Mouse (Mus musculus) spleen, adult 18-20 months (tissue): ENCODE results near the gene 1700025G04Rik.
"Not testable (repeated sequence)": the region's sequence is repeated elsewhere in the genome, so short reads cannot be mapped to it uniquely, and the experiment has no call there.

Source experiments
- DNase-seq, 2 experiments: peaks; one replicate each; pipeline ENCODE4 v3.0.0; 2022; ENCODE audit warnings: mixed read lengths in 2 of 2

1700025G04Rik gene

DNA sequence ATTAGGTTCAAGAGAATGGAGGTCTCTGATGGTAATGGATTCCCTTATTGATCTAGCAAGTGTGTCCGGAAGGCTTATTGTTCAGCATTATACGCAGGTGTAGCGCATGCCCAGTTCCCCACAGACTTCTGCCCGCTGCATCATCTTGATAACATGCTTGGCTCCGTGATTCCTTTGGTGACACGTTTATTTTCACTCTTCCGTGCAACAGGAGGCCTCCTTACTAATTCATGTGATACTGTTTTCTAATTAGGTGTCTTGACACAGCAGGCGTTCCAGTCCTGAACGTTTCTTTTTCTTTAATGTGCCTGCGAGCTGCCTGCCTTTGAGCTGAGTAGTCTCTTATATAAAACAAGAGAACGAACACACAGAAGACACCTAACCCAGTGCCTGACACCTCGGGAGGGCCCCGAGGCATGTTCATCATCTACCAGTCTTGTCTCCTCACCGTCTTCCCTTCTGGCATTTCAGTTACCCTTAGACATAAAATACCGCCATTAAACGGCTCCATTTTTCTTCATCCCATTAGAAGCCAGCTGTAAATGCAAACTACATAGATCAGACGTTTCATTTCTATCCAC lies 244.6 kb downstream of the 1700025G04Rik start:
- DNase-seq, result no peak

DNA sequence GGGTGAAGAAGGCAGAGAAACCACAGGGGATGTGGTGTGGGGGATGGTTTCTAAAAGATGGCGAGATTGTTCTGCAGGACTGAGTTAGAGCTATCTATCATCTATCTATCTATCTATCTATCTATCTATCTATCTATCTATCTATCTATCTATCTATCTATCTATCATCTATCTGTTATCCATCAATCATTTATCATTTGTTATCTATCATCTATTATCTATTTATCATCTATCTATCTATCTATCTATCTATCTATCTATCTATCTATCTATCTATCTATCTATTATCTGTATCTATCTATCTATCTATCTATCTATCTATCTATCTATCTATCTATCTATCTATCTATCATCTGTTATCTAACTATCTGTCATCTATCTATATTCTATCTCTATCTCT lies 249.6 kb downstream of the 1700025G04Rik start:
- DNase-seq, result not testable (repeated sequence)

DNA sequence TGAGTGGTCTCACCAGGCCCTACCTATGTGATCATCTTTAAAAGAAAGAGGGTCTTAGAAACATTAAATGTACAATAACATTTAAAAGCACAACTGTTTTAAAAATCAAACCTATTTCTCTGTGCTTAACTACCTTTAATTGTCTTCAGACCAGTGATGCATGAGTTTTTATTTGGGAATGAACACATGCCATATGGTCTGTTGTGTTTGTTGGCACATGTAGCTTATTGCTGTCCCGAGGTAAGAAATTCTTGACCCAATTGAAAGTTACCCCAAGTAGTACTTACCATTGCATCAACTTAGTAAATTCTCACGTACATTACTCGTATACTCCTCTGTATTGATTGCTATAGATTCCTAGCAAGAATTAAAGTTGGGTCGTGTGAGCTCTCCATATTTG lies 254.7 kb downstream of the 1700025G04Rik start:
- no peak for DNase-seq

DNA sequence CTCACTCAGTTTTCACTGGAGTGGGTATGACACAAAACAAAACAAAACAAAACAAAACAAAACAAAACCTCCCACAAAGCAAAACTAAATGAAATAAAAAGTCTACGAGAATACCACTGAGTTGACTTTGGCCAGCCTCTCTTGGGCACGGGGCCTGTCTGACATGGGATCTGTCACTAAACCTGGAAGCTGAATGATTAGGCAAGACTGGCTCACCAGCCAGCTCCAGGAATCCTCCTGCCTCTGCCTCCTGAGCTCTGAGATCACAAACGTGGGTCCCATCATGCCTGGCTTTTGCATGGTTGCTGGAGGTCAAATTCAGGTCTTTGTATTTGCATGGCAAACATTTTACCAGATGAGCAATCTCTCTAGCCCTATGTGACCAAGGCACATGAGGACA lies 258.1 kb downstream of the 1700025G04Rik start:
- no peak for DNase-seq

DNA sequence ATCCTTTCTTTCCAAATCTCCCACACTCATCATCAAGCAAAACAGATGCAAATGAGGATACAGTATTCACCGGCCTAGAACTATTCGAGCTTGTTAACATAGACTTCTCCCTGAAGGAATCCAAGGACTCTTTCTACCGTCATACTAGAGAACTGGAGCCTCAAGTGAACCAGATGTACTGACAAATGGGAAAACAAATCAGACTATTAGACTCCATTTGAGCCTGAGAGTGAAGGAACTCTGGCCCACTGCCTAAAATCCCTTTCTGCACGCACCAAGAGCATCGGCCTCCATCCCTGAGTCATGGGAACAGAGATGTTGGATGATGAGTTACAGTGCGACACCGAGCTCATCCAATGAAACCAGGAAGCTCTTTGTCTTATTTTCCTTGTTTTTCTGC lies 264.9 kb downstream of the 1700025G04Rik start:
- DNase-seq, result no peak

DNA sequence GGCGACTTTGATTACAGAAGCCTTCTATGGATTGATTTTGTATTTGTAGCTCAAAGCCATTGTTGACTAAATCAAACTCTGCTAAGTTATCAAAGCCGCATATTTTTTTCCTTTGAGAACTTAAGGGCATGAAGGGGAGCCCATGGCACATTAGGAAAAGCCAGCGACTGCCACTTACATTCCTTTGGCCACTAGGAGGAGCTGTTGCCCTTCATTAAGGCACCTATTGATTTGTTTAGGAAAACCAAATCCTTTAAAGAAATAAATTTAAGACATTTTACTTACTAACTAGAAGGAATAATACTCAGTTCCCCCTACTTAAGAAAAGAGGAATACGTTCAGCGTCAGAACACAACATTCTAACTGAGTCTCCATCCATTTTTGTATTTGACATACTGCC lies 269.5 kb downstream of the 1700025G04Rik start:
- DNase-seq, result peak in 1 of 2 experiments; percentile 42

DNA sequence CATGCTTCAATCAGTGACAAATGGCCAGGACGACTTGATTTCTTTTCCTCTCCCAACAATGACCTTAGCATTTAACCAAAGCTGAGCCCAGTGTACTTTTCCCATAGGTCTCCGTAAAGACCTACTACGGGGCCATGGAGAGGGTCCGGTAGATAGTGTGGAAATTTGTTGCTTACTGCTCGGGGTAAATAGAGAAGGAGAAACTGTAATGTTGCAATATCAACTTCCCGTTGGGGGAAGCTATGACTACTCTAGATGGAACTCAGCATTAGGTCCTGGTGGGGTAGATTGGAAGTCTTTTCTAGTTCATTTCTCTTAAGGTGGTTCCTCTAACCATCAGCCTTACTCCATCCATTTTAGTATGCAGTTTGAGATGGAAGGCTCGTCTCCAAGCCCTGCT lies 270.7 kb downstream of the 1700025G04Rik start:
- DNase-seq, result no peak

DNA sequence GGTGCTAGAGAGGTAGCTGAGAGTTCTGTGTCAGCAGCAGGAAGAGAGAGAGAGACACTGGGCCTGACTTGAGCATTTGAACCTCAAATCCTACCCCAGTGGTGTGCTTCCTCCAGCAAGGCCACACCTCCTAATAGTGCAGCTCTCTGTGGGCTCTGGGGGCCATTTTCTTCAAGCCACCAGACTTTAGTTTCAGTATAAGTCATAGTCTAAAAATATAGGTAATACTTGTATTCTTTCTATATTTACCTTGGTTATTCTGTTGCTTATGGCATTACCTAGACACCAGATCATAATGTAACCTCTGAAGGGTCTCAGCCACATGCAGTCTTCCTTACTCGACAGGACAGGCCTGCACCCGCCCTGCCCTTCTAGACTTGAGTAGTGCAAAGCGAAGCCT lies 273.9 kb downstream of the 1700025G04Rik start:
- no peak for DNase-seq

DNA sequence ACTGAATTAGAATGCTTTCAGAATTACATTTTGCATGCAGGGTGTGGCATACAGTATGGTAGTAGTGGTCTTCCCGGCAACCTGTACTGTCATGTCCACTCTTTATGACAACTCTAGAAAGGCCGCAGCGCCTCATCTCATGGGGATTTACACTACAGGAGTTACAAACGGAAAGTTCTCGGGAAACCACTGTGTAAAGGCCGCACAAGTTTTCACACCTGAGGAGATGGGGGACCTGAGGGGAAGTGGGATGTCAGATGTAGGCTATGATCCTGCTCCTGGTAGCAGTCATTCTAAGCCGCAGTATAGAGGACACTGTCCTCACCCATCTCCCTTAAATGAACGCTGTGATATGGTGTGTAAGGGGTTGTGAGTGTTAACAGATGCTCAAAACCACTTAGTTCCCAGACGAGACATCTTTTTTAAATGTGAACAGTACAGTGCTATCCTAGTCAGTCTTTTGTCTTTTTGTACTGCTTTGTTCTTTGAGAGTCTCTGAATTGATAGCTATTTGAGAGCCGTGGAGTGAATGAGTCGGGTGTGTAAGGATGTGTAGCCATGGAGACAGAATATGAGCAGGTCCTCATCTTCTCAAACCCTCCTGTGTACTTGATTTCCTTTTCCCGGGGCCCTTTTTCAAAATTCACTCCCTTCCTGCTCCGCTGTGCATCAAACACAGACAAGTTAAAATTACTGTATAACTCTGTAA lies 277.8 kb downstream of the 1700025G04Rik start:
- no peak for DNase-seq

DNA sequence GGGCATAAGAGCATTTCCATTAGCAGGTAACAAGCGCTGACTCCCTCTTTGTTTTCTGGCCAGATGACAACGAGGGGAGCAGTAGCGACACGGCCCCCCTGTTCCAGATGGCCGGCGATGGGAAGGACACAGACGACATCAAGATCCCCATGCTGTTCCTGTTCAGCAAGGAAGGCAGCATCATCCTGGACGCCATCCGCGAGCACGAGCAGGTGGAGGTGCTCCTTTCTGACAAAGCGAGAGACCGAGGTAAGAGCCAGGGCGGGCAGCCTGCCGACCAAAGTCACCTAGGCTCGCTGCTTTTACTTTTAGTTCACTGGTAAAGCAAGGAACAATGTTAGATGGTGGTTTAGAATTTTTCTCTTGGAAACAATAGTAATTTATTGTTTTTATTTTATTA lies 278.5 kb downstream of the 1700025G04Rik start:
- no peak for DNase-seq

DNA sequence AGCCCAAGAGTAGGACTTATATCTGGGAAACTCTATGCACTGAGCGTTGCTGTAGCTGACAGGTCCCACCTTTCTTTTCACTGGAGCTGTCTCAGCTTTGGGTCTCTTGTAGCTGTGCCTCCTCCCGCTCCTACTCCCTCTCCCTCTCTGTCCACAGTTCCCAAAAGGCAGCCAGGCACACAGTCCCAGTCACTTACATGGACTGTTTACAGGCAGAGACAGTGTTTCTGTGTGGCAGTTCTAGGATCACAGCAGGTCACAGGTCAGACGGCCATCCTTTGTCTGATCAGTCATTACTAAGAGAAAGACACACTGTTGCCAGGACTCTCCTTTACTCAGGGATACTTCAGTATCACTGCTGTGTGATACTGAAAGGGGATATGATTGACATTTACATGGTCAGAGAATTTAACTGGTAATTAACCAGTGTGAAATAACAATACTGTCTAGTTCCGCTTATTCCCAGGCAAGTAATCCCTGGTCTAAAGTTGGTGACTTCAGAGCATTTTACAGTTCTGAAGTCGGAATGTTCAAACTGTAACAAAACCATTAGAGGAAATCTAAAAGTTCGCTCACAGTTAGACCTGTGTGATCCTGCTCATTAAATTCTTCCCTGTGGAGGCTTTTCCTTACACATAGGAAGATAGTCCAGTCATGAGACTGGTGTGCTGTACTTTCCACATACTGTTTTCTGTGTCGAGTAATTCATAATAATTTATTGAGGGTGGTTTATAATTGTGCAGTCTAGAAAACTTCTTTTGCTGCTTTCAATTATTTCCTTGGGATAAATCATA lies 279.1 kb downstream of the 1700025G04Rik start:
- no peak for DNase-seq

DNA sequence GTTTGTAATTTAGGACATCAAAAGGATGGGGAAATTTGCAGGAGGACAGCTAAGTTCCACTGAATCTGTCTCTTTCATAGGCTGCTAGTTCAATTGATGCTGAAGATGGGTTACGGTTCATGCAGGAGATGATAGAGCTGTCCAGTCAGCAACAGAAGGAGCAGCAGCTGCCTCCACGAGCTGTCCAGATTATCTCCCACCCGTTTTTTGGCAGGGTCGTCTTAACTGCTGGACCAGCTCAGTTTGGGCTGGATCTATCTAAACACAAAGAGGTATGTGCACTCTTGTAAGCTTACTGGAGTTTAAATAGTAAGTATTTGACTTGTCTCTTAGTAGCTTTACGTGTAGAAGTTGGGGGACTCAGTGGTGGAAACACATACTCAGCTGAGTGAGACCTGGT lies 282.6 kb downstream of the 1700025G04Rik start:
- DNase-seq, result no peak

DNA sequence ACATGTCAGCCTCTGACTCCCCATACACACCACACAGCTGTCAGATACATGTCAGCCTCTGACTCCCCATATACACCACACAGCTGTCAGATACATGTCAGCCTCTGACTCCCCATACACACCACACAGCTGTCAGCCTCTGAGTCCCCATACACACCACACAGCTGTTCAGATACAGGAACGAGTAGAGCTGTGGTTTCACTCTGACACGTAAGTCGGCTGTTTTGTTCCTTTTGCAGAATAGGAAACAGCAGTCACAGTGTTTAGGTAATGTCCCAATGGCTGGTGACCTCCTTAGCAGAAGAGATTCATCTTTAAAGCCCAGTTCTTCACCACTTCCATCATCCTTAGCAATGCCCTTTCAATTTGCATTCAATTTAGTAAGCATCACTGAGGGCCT lies 287.1 kb downstream of the 1700025G04Rik start:
- not testable (repeated sequence) for DNase-seq
